Mouse (Mus musculus): ENCODE results near the gene Cdh23. TPM values are rescaled to one million over a fixed set of nuclear protein-coding genes. Genes with fewer than 3 reads are reported as not detected.

The Cdh23 gene
- polyA plus RNA-seq, 1 experiment from 2014 or later: 6.8 TPM

DNA sequence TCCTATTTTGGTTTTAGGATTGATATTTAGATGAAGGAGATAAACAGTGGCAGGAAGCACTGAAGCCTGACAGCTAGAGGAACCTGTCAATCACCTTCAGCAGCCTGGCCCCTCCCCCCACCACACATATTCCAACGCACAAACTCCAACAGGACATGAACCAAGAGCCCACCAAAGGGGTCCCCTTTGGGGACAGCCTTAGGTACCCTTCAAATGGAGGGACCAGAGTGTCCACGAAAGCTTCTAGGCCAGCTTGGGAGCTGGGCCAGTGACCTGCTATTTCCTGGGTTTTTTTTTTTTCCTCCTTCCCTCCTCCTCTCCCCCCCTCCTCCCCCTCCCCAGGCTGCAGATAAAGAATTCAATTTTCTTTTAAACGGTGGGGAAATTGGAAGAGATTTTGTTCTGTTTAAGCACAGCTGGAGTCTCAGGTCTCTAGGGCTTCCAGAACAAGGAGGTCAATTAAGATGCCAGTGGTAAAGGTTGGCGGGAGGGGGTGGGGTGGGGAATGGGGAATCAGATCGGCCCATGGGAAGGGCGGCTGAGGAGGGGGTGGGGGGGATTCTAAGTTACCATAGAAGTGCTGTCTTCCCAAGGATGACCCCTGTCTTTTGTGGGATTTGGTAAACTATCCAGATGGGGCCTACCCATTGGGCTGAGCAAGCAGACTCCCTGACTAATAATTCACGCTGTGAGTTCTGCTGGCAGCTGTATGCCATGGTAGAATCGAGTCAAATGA lies 239.5 kb downstream of the Cdh23 start:
- no peaks in the 10 kb centered on the region for H3K27me3 ChIP-seq (ENCODE audit: control insufficient read depth, insufficient read depth, low read length)
- no peak overlapping the region for H3K9ac ChIP-seq
- no peaks in the 10 kb centered on the region for H3K36me3 ChIP-seq (replicated peaks; ENCODE audit: control insufficient read depth, insufficient read depth)
- no peak for DNase-seq (ENCODE audit: low spot score)
- no peaks in the 10 kb centered on the region for H3K9me3 ChIP-seq (ENCODE audit: control insufficient read depth, low read length)
- H3K4me3 ChIP-seq (replicated peaks; ENCODE audit: low read length): no peak overlapping the region
- ATAC-seq (ENCODE audit: low FRiP score): peak; percentile 52; the same call in 1 of the 2 replicates
- H3K27ac ChIP-seq: no peak overlapping the region
- H3K4me1 ChIP-seq (replicated peaks; ENCODE audit: control insufficient read depth, insufficient read depth, low read length): no peaks in the 10 kb centered on the region
- 12% methylated on average over 8 of the region's 8 CpGs for WGBS
- no peak overlapping the region for H3K4me2 ChIP-seq (replicated peaks)

DNA sequence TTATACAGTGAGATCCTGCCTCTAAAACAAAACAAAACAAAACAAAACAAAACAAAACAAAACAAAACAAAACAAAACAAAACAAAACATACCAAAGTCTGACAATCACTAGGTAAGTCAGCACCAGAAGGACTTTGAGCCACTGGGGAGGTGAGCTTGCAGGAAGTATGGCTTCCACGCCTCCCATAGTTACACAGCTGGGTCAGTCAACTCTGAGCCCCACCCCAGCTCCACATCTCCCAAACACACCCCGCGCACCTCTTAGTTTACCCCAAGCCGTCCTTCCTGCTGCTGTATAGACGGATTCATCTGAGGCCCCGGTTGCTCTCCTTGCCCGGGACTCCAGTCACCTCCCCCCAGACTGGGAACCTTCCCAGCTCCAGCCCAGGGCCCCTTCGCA lies 241.1 kb downstream of the Cdh23 start:
- Histone ChIP-seq H3K4me1 (replicated peaks; ENCODE audit: control insufficient read depth, insufficient read depth, low read length) (no peaks in the 10 kb centered on the region), H3K9me3 (ENCODE audit: control insufficient read depth, low read length) (no peaks in the 10 kb centered on the region), H3K9ac (no peak overlapping the region), H3K27me3 (ENCODE audit: control insufficient read depth, insufficient read depth, low read length) (no peaks in the 10 kb centered on the region), H3K4me3 (replicated peaks; ENCODE audit: low read length) (no peak overlapping the region), H3K27ac (no peak overlapping the region), H3K4me2 (replicated peaks) (no peak overlapping the region), H3K36me3 (replicated peaks; ENCODE audit: control insufficient read depth, insufficient read depth) (no peaks in the 10 kb centered on the region)
- DNase-seq (ENCODE audit: low spot score) (no peak), ATAC-seq (ENCODE audit: low FRiP score) (no peak)
- WGBS: 83% methylated on average over 8 of the region's 8 CpGs

- H3K4me1 ChIP-seq (replicated peaks; ENCODE audit: control insufficient read depth, insufficient read depth, low read length): no peaks in the 10 kb centered on the region; the same call in 1 of the 2 replicates
- no peaks in the 10 kb centered on the region for H3K36me3 ChIP-seq (replicated peaks; ENCODE audit: control insufficient read depth, insufficient read depth)
- no peak overlapping the region for H3K27ac ChIP-seq
- H3K4me3 ChIP-seq (replicated peaks; ENCODE audit: low read length): no peak overlapping the region
- ATAC-seq (ENCODE audit: low FRiP score) (peak; percentile 62; the same call in 1 of the 2 replicates), DNase-seq (ENCODE audit: low spot score) (peak; percentile 59)
- no peak overlapping the region for H3K4me2 ChIP-seq (replicated peaks)
- no peak overlapping the region for H3K9ac ChIP-seq
- H3K9me3 ChIP-seq (ENCODE audit: control insufficient read depth, low read length): no peaks in the 10 kb centered on the region
- no peaks in the 10 kb centered on the region for H3K27me3 ChIP-seq (ENCODE audit: control insufficient read depth, insufficient read depth, low read length)
- WGBS: 68% methylated on average over 12 of the region's 12 CpGs
Measured at GRCm38 (mm10) chr10:60447186-60447585, 249.1 kb downstream of the Cdh23 start.

DNA sequence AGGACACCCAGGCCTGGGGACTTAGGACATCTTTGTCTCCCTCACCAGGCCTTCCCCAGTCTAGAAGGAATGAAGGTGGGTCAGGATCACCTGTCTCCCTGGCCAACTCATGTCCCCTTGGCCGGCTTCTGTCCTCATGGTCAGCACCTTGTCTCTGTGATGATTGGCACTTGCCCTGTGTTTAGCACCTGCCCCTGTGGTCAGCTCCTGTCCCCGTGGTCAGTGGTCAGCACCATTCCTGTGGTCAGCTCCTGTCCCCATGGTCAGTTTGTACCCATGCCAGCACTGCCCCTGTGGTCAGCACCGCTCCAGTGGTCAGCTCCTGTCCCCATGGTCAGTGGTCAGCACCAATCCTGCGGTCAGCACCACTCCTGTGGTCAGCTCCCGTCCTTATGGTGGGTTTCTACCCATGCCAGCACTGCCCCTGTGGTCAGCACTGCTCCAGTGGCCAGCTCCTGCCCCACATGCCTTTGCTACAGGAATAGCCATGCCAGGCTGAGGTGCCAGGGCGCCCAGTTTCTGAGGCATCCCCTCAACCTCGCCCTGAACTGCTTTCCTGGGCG lies 251.2 kb downstream of the Cdh23 start:
- Histone ChIP-seq H3K36me3 (replicated peaks; ENCODE audit: control insufficient read depth, insufficient read depth) (no peaks in the 10 kb centered on the region), H3K9ac (no peak overlapping the region), H3K4me3 (replicated peaks; ENCODE audit: low read length) (no peak overlapping the region), H3K4me1 (replicated peaks; ENCODE audit: control insufficient read depth, insufficient read depth, low read length) (no peaks in the 10 kb centered on the region; the same call in 1 of the 2 replicates), H3K4me2 (replicated peaks) (no peak overlapping the region), H3K27ac (no peak overlapping the region), H3K27me3 (ENCODE audit: control insufficient read depth, insufficient read depth, low read length) (no peaks in the 10 kb centered on the region), H3K9me3 (ENCODE audit: control insufficient read depth, low read length) (no peaks in the 10 kb centered on the region)
- ATAC-seq (ENCODE audit: low FRiP score) (no peak), DNase-seq (ENCODE audit: low spot score) (peak; percentile 38)
- WGBS: 68% methylated on average over 8 of the region's 8 CpGs

DNA sequence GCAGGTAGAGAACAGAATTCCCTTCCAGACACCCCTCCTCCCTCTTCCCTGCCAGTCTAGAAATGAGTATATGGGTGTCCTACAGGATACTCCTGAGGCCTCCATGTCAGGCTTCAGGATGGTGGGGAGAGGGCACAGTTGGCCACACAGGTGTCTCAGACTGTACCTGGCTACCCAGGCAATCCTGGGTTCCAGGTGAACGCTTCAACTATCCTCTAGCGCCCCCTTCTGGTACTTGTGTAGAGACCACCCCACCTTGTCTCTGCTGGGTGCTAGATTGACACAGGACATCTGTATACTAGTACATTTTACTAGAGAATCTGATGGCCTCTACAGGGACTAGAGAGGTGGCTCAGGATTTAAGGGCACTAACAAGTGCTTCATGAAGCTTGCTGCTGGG lies 253.2 kb downstream of the Cdh23 start:
- DNase-seq (ENCODE audit: low spot score) (no peak), ATAC-seq (ENCODE audit: low FRiP score) (no peak)
- 11% methylated on average over 2 of the region's 2 CpGs for WGBS
- Histone ChIP-seq H3K9ac (no peak overlapping the region), H3K4me1 (replicated peaks; ENCODE audit: control insufficient read depth, insufficient read depth, low read length) (no peaks in the 10 kb centered on the region; the same call in 1 of the 2 replicates), H3K36me3 (replicated peaks; ENCODE audit: control insufficient read depth, insufficient read depth) (no peaks in the 10 kb centered on the region), H3K4me2 (replicated peaks) (no peak overlapping the region), H3K27me3 (ENCODE audit: control insufficient read depth, insufficient read depth, low read length) (no peaks in the 10 kb centered on the region), H3K9me3 (ENCODE audit: control insufficient read depth, low read length) (no peaks in the 10 kb centered on the region), H3K27ac (no peak overlapping the region), H3K4me3 (replicated peaks; ENCODE audit: low read length) (no peak overlapping the region)

DNA sequence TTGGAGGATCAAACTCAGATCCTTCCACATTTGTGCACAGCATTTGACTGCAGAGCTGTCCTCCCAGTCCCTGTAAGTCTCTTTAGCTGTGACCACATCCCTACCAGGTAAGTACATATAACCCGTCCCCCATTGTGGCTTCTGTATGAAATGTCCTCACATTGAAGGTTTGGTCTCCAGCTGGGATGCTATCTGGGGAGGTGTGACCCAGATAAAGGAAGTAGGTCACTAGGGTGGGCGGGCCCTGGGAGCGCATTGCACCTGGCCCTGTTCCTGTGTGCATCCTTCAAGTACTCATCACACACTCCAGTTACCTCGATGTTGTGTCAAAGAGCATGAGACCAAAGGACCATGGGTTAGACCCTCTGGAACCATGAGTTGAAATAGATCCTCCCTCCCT lies 254.0 kb downstream of the Cdh23 start:
- Histone ChIP-seq H3K27me3 (ENCODE audit: control insufficient read depth, insufficient read depth, low read length) (no peaks in the 10 kb centered on the region), H3K36me3 (replicated peaks; ENCODE audit: control insufficient read depth, insufficient read depth) (no peaks in the 10 kb centered on the region), H3K4me1 (replicated peaks; ENCODE audit: control insufficient read depth, insufficient read depth, low read length) (no peaks in the 10 kb centered on the region; the same call in 1 of the 2 replicates), H3K27ac (no peak overlapping the region), H3K4me2 (replicated peaks) (no peak overlapping the region), H3K4me3 (replicated peaks; ENCODE audit: low read length) (no peak overlapping the region), H3K9ac (no peak overlapping the region), H3K9me3 (ENCODE audit: control insufficient read depth, low read length) (no peaks in the 10 kb centered on the region)
- ATAC-seq (ENCODE audit: low FRiP score) (no peak), DNase-seq (ENCODE audit: low spot score) (no peak)
- WGBS: 84% methylated on average over 4 of the region's 4 CpGs

DNA sequence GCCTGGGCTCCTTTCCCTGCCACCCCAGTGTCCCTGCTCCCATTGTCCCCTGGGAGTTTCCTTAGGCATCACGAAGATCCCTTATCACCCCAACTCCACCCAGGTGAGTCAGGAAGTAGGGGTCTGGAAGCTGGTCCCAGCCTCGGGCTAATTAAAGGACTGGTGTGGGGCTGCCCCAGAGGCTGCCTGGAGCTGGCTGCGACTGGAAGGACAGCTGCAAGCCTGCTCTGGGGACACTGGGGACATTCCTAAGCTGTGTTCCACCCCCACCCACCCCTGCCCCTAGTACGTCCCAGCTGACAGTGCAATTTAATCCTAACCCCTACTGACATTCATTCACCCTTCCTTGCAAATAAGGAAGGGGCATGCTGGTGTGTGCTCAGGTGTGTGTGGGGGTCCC lies 263.6 kb downstream of the Cdh23 start:
- Histone ChIP-seq H3K27ac (no peak overlapping the region), H3K4me1 (replicated peaks; ENCODE audit: control insufficient read depth, insufficient read depth, low read length) (peaks cover 16% of the 10 kb centered on the region; the same call in 1 of the 2 replicates), H3K27me3 (ENCODE audit: control insufficient read depth, insufficient read depth, low read length) (no peaks in the 10 kb centered on the region), H3K4me2 (replicated peaks) (no peak overlapping the region), H3K4me3 (replicated peaks; ENCODE audit: low read length) (no peak overlapping the region), H3K9ac (no peak overlapping the region), H3K9me3 (ENCODE audit: control insufficient read depth, low read length) (no peaks in the 10 kb centered on the region), H3K36me3 (replicated peaks; ENCODE audit: control insufficient read depth, insufficient read depth) (no peaks in the 10 kb centered on the region)
- WGBS: 34% methylated on average over 4 of the region's 4 CpGs
- ATAC-seq (ENCODE audit: low FRiP score) (no peak), DNase-seq (ENCODE audit: low spot score) (no peak)

- Histone ChIP-seq H3K36me3 (replicated peaks; ENCODE audit: control insufficient read depth, insufficient read depth) (no peaks in the 10 kb centered on the region), H3K4me1 (replicated peaks; ENCODE audit: control insufficient read depth, insufficient read depth, low read length) (peaks cover 16% of the 10 kb centered on the region; the same call in 1 of the 2 replicates), H3K27me3 (ENCODE audit: control insufficient read depth, insufficient read depth, low read length) (no peaks in the 10 kb centered on the region), H3K4me3 (replicated peaks; ENCODE audit: low read length) (no peak overlapping the region), H3K4me2 (replicated peaks) (no peak overlapping the region), H3K9me3 (ENCODE audit: control insufficient read depth, low read length) (peaks cover 5% of the 10 kb centered on the region), H3K27ac (no peak overlapping the region), H3K9ac (no peak overlapping the region)
- no peak for ATAC-seq (ENCODE audit: low FRiP score)
- DNase-seq (ENCODE audit: low spot score): no peak
- 15% methylated on average over 6 of the region's 6 CpGs for WGBS
Measured at GRCm38 (mm10) chr10:60430591-60430990, 265.7 kb downstream of the Cdh23 start.

GRCm38 (mm10) chr10:60430001-60430400 lies 266.3 kb downstream of the Cdh23 start:
- H3K4me2 ChIP-seq (replicated peaks): peak overlapping the region; percentile 20; the same call in 1 of the 2 replicates
- no peak overlapping the region for H3K27ac ChIP-seq
- H3K4me3 ChIP-seq (replicated peaks; ENCODE audit: low read length): no peak overlapping the region
- no peaks in the 10 kb centered on the region for H3K27me3 ChIP-seq (ENCODE audit: control insufficient read depth, insufficient read depth, low read length)
- H3K9me3 ChIP-seq (ENCODE audit: control insufficient read depth, low read length): peaks cover 11% of the 10 kb centered on the region
- ATAC-seq (ENCODE audit: low FRiP score) (no peak), DNase-seq (ENCODE audit: low spot score) (peak; percentile 62)
- no peak overlapping the region for H3K9ac ChIP-seq
- H3K4me1 ChIP-seq (replicated peaks; ENCODE audit: control insufficient read depth, insufficient read depth, low read length): peaks cover 16% of the 10 kb centered on the region; the same call in 1 of the 2 replicates
- H3K36me3 ChIP-seq (replicated peaks; ENCODE audit: control insufficient read depth, insufficient read depth): no peaks in the 10 kb centered on the region
- 26% methylated on average over 10 of the region's 10 CpGs for WGBS

Data from hindbrain, embryonic 14.5 days (tissue).